Mouse (Mus musculus) thymus, postnatal 36 days (tissue): ENCODE data around the gene Slc8a1.

ENCODE experiments used
- DNase-seq, 2 experiments: peaks; one replicate each; pipeline ENCODE4 v3.0.0; 2022; ENCODE audit warnings: mixed read lengths in 2 of 2

Gene Slc8a1

GRCm38 (mm10) chr17:81502732-81503131, 235.4 kb downstream of the Slc8a1 start:
- DNase-seq: no peak

DNA sequence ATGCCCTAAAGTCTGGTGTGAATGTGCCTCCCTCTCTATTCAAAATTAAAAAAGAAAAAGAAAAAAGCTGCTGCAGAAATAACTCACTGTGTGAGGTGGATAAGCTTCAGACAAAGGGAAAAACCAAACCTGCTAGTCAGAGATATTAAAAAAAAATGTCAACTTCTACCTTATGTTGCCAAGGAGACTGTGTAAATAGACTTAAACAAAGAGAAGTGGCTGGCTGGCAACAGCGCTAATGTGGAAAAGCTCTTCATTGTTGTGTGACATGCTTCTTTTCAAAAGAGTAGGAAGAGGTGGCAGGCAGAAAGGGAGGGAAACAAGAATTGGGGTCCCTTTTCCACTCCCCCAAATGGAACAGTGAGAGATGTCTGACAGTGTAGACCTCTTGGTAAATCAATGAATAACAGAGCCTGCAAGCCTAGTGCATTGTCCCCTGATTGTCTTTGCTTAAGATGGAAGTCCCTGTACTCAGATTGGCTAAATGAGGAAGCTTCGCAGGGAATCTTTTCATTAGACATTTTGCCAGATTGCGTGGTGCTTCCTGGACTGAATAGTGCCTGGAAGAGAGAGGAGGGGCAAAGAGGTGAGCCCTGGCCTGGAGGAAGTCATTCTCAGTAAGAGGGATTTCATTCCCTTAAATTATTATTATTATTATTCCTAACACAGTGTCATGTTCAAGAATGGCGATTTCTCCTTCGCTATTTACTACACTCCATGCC, 237.3 kb downstream of the Slc8a1 start:
- no peak for DNase-seq

- DNase-seq: no peak
These were observed 240.3 kb downstream of the Slc8a1 start for GRCm38 (mm10) chr17:81497919-81498318.

DNA sequence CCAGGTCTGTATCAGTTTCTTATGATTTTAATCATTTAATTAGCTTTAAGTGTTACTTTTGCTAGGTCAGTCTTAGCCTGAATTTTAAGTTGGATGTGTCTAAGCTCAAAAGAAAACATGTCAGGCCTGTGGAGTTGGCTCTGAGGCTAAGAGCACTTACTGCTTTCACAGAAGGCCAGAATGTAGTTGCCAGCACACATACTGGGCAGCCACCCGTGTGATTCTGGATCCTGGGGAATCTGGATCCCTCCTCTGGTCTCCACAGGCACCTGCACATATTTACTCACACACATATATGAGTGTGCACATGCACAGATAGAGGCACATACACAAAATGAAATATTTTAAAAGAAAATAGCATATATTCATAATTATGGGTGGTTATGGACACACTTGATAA, 241.6 kb downstream of the Slc8a1 start:
- no peak for DNase-seq

DNA sequence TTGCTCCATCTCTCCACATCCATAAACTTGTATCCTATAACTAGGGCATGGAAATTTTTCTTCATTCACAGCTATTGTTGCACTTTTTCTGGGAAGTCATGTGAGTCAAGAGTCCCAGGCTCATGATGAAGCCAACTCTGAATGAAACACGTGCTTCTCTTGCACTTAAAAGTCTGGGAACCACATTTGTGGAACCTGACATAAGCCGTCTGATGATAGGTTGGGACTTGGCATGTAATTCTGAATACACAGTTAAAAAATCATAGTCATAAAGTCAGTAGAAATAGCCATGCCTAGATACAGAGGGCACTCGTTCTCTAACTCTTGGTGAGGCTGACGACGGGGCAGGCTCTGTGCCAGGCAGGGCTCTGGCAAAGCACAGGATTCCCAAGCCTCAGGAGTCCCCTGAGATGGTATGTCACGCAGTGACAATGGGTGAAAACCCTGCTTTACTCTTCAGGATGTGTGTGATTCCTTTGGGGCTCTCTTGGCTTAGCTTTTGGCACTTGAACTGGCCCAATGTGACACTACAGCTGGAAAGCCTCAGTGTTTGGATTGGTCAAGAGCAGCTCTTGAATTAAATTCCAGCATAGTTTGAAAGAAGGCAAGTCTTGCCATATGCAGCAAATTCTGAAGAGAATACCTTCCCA, 245.8 kb downstream of the Slc8a1 start:
- DNase-seq: no peak

DNA sequence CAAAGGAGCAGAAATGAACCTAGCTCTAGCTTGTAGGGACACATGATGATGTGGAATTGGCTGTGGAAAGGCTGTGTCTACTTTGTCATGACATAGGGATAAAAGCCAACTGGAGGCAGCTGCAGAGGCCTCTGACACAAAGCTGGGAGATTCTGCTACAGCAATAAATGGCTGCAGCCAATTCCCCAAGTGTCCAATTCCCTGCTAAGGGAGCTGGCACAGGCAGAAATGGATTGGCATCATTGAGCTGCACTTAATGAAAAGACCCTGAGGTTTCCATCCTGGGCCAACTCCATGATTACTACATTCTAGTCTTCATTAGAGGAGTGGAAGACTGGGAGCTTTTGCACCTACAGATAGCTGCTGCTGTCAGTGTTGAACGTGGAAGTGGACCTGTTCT, 251.8 kb downstream of the Slc8a1 start:
- DNase-seq: no peak

- no peak for DNase-seq
These were observed 256.2 kb downstream of the Slc8a1 start for GRCm38 (mm10) chr17:81481843-81482490.

GRCm38 (mm10) chr17:81480351-81481161, 257.6 kb downstream of the Slc8a1 start:
- peak; percentile 3 to 10 for DNase-seq

DNA sequence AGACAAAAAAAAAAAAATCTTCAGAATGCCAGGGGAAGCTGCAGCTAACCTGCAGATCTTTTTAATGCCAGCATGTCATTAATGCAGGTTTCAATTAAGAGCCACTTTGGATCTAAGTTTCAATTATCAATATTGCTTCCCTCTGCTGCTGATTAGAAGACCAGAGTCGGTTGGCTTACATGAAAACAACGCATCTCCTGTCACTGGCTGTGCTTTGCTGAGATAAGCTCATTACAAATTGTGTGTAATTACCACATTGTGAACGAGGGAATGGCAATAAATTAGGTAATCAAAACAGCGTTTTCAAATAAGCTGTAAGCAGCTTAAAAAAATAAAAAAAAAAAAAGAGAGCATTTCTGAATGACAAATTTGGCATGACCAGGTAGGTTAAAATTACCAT, 258.4 kb downstream of the Slc8a1 start:
- DNase-seq: no peak

- no peak for DNase-seq
These were observed 260.8 kb downstream of the Slc8a1 start for GRCm38 (mm10) chr17:81477420-81477819.

- DNase-seq: no peak
These were observed 264.8 kb downstream of the Slc8a1 start for GRCm38 (mm10) chr17:81473363-81473762.

- DNase-seq: no peak
These were observed 269.2 kb downstream of the Slc8a1 start for GRCm38 (mm10) chr17:81468941-81469340.

DNA sequence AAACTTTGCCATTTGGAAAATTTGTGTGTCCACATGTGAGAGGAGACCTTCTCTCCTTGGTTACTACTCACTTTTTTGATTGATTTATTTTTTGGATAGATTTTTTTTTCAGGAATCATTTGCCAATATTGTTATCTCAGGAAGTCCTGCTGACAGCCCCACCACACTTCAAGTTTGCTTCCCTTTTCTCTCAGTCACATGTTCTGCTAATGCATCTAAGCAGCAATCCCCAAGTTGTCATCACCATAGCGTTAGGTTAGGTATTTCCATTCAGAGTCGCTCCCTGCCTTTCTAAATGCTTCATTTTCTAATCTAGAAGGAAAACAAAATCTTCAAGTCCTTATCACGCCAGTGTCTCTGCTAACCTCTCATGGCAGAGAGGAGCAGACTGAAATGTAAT, 278.8 kb downstream of the Slc8a1 start:
- DNase-seq: no peak

- no peak for DNase-seq
These were observed 282.2 kb downstream of the Slc8a1 start for GRCm38 (mm10) chr17:81455977-81456376.

DNA sequence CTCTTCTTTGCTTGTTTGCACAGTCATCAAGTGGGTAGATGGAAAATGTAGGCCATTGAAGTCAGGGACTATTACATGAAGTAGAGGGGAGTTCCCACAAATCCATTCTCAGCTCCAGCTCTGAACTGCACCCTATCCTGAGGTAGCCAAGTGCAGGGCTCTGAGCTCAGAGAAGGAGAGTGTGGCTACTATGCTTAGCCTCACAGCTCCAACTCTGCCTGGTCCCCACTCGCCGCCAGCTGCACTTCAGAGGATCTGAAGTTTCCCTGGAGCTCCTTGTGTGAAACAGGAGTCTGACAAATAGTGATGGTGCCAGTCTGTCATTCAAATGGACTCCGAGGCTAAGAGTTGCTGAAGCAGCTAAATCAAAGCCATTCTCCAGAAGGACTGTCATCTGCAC, 282.9 kb downstream of the Slc8a1 start:
- no peak for DNase-seq

DNA sequence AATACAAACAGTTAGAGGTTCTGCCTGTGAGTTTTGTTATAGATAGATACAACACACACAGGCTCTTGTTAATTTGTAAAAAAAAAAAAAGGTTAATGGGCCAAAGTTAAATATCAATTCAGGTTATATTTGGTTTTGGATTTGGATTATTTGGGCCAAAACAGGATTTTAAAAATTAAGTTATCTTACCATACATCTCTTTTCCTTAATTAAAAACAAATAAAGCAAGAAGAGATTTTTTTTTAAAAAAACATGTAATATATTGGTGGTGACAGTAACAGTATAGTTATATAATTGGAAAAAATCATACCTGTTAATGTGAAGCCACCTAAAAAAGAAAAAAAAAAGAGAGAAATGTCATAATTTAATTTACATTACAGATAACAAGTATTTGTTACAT, 296.7 kb downstream of the Slc8a1 start, which contains the start of gene Gm11096:
Gm11096 (plus strand) TSS at position 301 of the 400 bp plus-strand sequence.
- DNase-seq: no peak

DNA sequence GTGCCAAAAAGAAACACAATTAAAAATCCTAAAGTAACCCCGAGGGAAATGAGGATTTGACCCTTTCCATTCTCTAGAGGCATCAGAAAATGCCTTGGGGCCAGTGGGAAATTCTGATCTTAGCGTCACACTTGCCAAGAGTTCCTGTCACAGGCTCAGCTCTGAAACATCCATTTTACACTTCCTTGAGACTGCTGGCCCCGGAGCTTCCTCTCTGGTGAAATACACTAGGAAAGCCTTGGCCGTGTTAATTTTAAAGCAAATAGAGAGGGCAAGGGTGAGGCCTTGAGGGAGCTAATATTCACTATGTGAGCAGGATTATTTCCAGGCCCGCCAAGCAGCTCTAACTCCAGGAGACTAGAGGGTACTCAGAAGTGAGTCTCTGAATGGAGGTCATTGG, 305.0 kb downstream of the Slc8a1 start:
- DNase-seq: no peak

DNA sequence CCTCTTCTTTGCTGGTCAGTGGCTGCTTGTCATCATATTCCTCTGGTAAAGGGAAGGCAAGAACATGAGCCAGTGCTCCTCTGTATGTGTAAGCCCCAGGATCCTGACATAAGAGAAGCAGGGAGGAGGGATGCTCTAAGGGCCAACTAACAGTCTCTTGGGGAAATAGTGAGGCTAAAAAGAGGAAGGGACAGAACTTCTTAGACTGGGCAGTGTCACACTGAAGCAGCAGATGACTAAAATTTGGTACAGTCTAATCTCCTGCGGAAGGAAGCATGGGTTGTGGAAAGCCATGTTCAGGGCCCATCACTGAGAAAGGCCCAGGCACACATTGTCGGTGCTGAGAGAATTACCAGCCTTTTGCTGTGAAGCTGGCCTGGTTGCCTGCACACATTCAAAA, 305.4 kb downstream of the Slc8a1 start:
- DNase-seq: no peak

- no peak for DNase-seq
These were observed 310.9 kb downstream of the Slc8a1 start for GRCm38 (mm10) chr17:81427245-81427644.

DNA sequence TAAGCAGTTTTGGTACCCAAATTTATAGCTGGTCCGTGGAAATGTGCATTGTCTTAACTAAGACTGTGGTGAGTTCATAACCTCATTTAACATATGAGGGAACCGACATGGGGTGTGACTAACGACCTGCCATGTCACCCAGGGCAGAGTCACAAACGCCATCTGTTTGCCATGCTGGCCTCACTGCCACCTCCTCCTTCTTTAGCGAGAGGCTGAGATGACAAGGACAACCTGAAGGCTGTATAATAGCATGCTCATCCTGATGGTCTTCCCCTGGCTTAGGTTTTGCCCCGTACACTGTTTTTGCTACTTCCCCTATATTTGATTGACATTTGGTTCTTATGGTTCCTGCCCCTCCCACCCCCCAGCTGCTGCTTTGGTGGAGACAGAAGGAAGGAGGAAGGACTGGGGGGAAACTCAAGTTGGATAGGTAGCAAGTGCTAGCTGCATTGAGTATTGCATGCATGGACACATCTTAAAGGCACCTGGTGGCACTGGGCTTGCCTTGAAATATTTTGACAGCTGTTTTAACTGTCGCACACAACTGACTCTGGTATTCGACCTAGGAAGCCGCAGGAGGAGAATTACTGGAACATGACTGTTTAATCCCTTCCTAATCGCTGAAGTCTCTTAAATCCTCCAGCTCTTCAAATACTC, 313.8 kb downstream of the Slc8a1 start:
- DNase-seq: no peak

DNA sequence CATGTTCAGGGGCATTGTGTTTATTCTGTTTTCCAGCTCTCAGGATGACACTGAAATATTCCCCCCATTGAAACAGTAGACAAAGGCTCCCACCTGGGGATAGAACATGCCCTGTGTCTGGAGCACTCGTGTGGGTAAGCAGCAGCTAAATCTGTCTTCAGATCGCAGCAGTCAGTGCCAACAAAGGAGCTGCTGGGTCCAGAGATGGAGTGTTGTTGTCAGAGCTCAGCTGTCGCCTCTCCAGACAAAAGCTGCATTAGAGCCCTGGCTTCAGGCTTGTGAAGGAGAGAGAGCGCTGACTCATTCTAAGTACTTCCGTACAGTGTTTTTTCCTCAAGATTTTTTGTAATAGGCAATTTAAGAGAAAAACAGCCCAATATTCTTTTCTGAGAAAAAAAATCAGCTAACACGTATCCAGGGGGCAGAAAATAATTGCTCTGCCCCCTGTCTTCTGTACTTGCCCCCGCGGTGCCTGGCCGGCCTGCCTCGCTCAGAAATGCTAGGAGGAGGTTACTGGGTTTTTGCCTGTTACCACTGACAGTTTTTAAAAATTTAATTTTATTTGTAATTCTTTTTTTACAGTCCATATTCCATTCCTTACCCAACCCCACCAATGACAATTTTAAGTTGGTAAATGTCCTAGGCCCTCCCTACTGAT, 318.2 kb downstream of the Slc8a1 start:
- DNase-seq: no peak
